Mouse (Mus musculus): Measurements from ENCODE around the gene Slc1a5.

- no peak for TF ChIP-seq CTCF (conservative IDR thresholded peaks at IDR 0.05; ENCODE audit: insufficient read depth, insufficient read length, low read depth, low read length)
- TF ChIP-seq POLR2A (IDR thresholded peaks at IDR 0.05; ENCODE audit: low read depth, low read length) = no peak
Measured at GRCm38 (mm10) chr7:16810920-16811648, 29.9 kb downstream of the Slc1a5 start.

Data from kidney, adult 2 months (tissue).